Mouse (Mus musculus) cortical plate, adult 2 months (tissue): ENCODE data around the gene Lca5. TPM values are rescaled to one million over a fixed set of nuclear protein-coding genes. Genes with fewer than 3 reads are reported as not detected.

Experiments used
- H3K27ac ChIP-seq: fragments of 200-500 bp; 2 replicates; pipeline ENCODE4 v1.5.1; 2012; ENCODE audit warnings: low read length, control low read depth, inconsistent platforms; ENCODE audit not compliant: insufficient read depth
- H3K4me1 ChIP-seq: fragments of 200-500 bp; 2 replicates; pipeline ENCODE4 v1.6.1; 2011; ENCODE audit warnings: low read length; ENCODE audit not compliant: control insufficient read depth, insufficient read depth
- H3K4me3 ChIP-seq: fragments of 200-500 bp; 2 replicates; pipeline ENCODE4 v1.5.1; 2011; ENCODE audit warnings: mild to moderate bottlenecking, low read length, control low read depth; ENCODE audit not compliant: insufficient read depth
- CTCF ChIP-seq: fragments of 200-500 bp; IDR thresholded peaks from 2 replicates; pipeline ENCODE4 v1.5.1; 2011; ENCODE audit warnings: mild to moderate bottlenecking, control low read depth, low read length; ENCODE audit not compliant: insufficient read depth; ENCODE audit errors: extremely low read depth
- POLR2A ChIP-seq: fragments of 200-500 bp; IDR thresholded peaks from 2 replicates; pipeline ENCODE4 v1.6.1; 2011; ENCODE audit warnings: mild to moderate bottlenecking, low read length, control low read depth; ENCODE audit not compliant: insufficient read depth; ENCODE audit errors: extremely low read depth
- polyA plus RNA-seq: library from polyadenylated mRNA; depleted of rRNA; stranded (reverse); fragments of >200 nt; gene quantifications from 2 replicates; pipeline ENCODE4 v1.2.3, GENCODE M21; 2012

Lca5 gene
- polyA plus RNA-seq, 1 experiment: 8.1 TPM

DNA sequence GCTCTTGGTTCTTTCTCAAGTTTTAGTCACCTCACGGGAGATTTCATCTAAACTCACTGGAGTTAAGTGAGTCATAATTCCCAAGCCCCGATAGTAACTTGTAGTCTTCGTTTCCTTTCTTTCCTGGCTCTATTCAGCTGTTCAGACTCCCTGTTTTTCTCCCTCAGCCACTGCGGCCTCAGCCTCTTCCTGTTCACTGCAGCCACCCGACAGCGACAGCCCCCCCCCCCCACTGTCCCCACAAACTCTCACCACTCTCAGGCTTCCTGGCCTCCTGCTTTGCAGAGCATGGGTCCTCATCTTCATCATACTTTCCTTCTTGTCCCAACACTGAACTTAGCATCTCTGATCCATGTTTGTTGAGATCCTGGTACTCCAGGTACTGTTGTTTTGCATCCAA is 42.7 kb downstream of the Lca5 start:
- H3K27ac ChIP-seq: no peak overlapping the region
- H3K4me3 ChIP-seq: no peak overlapping the region
- H3K4me1 ChIP-seq: no peaks in the 10 kb centered on the region
- TF ChIP-seq CTCF (no peak), POLR2A (no peak)

- Histone ChIP-seq H3K27ac (no peak overlapping the region), H3K4me1 (no peaks in the 10 kb centered on the region)
- TF ChIP-seq CTCF (no peak), POLR2A (no peak)
Measured at GRCm38 (mm10) chr9:83395456-83395855, 45.5 kb downstream of the Lca5 start.

GRCm38 (mm10) chr9:83391996-83392395 is 48.9 kb downstream of the Lca5 start:
- H3K4me3 ChIP-seq: no peak overlapping the region
- H3K4me1 ChIP-seq: no peaks in the 10 kb centered on the region
- H3K27ac ChIP-seq: no peak overlapping the region
- TF ChIP-seq POLR2A (no peak), CTCF (no peak)

More at GRCm38 (mm10) chr9:83395456-83395855, 45.5 kb downstream of the Lca5 start:
- no peak overlapping the region for H3K4me3 ChIP-seq

DNA sequence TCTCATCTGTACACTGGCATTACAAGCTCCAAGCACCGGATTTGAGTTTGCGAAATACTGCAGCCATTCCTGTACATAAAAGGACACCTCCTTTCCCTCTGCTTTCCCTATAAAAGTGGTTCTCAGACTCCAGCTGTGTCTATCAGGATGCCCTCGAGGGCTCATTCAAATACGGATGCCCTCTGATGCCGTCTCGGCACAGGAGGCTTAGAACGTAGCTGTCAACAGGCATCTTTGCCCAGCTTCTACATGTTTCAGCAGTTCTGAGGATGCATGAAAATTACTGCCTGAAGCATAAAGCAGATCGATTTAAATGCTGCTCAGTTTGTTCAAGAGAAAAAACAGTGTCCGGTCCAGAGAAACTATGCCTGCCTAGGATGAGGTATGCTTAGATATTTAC is 51.4 kb downstream of the Lca5 start:
- TF ChIP-seq CTCF (no peak), POLR2A (no peak)
- H3K4me1 ChIP-seq: no peaks in the 10 kb centered on the region
- H3K4me3 ChIP-seq: no peak overlapping the region
- H3K27ac ChIP-seq: no peak overlapping the region

GRCm38 (mm10) chr9:83386264-83386855 is 54.6 kb downstream of the Lca5 start:
- no peak overlapping the region for H3K4me3 ChIP-seq
- TF ChIP-seq POLR2A: no peak
- no peak for TF ChIP-seq CTCF
- no peaks in the 10 kb centered on the region for H3K4me1 ChIP-seq
- no peak overlapping the region for H3K27ac ChIP-seq

- H3K4me1 ChIP-seq: no peaks in the 10 kb centered on the region
- H3K27ac ChIP-seq: no peak overlapping the region
- TF ChIP-seq POLR2A: no peak
- no peak for TF ChIP-seq CTCF
- H3K4me3 ChIP-seq: no peak overlapping the region
Measured at GRCm38 (mm10) chr9:83385301-83385700, 55.6 kb downstream of the Lca5 start.

DNA sequence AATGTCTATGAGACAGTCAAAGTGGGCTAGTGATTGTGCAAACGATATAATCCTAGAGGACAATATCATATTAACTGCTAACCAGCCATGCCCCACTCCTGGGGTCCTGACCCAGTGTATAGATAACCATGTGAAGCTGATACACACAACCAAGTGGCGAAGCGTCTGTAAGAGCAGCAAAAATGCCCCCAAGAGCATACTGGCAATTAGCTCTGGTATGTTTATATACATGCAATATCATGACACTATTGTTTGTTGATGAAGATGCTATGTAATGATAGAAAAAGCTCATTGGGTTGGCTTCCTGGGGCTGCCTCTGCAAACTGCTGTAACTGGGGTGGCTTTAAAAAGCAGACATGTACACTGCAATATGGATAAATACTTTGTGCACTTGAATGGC is 57.7 kb downstream of the Lca5 start:
- H3K4me1 ChIP-seq: no peaks in the 10 kb centered on the region
- no peak overlapping the region for H3K4me3 ChIP-seq
- no peak overlapping the region for H3K27ac ChIP-seq
- TF ChIP-seq CTCF (no peak), POLR2A (no peak)

DNA sequence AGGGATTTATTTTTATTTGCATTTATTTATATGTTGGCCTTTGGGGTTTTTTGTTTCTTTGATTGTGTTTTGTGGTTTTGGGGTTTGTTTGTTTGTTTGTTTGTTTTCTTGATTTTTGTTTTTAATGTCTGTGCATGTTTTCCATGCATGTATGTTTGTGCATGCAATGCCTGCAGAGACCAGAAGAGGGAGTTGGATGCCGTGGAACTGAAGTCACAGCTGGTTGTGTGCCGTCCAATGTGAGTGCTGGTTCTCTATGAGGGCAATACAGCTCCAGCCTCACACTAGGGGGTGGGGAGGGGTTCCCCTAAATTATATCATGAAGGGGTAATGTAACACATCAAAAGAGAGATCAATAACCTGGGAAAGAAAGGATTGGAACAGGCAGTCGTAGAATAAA is 58.2 kb downstream of the Lca5 start:
- Histone ChIP-seq H3K27ac (no peak overlapping the region), H3K4me3 (no peak overlapping the region), H3K4me1 (no peaks in the 10 kb centered on the region)
- TF ChIP-seq POLR2A (no peak), CTCF (peak; percentile 44; the same call in 1 of the 2 replicates)

GRCm38 (mm10) chr9:83381317-83381716 is 59.6 kb downstream of the Lca5 start:
- TF ChIP-seq POLR2A (no peak), CTCF (peak; percentile 23; the same call in 1 of the 2 replicates)
- H3K27ac ChIP-seq: no peak overlapping the region
- H3K4me3 ChIP-seq: no peak overlapping the region
- H3K4me1 ChIP-seq: no peaks in the 10 kb centered on the region

DNA sequence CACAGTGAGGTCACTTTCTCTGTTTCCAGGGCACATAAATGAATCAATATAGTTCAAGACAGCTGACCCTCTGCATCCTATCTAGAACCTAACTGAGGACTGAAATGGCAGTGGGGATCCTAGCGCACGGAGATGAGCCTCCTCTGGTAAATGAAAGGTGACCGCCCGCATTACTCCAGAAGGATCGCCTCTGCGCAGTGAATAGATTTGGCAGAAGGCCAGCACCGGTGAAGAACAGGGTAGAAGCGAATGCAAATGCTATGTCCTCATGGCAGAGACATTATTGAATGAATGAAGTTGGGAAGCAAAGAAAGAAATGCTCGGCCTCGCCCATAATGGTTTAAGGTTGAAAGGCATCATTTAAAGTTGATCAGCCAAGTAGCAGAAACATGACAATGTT is 61.3 kb downstream of the Lca5 start:
- no peaks in the 10 kb centered on the region for H3K4me1 ChIP-seq
- H3K4me3 ChIP-seq: no peak overlapping the region
- TF ChIP-seq POLR2A: no peak
- no peak for TF ChIP-seq CTCF
- H3K27ac ChIP-seq: no peak overlapping the region
